Mouse (Mus musculus) Patski (cell line): ENCODE results near the gene Hnrnpa0. TPM values are rescaled to one million over a fixed set of nuclear protein-coding genes. Genes with fewer than 3 reads are reported as not detected.
"Not testable (repeated sequence)": the region's sequence is repeated elsewhere in the genome, so short reads cannot be mapped to it uniquely, and the experiment has no call there.

ENCODE experiments used
- ATAC-seq: fragments of 100-300 bp; one replicate; pipeline ENCODE4 v1.8.0; 2021
- CTCF ChIA-PET: fragments of 350-600 bp; sonication (Branson Sonifier 250); formaldehyde crosslinking; loops from one replicate; lab custom pipeline; 2022; ENCODE audit warnings: inconsistent platforms; lab: Charles Lee
- POLR2A ChIA-PET: fragments of 350-600 bp; sonication (Branson Sonifier 250); formaldehyde crosslinking; loops from one replicate; lab custom pipeline; 2022; ENCODE audit warnings: antibody characterized with exemption, inconsistent platforms; lab: Charles Lee
- DNase-seq: peaks from one replicate; pipeline ENCODE4 v3.0.0-alpha.2; 2011; ENCODE audit warnings: low read depth, low spot score
- H3K27me3 ChIP-seq: fragments of 371-371 bp; one replicate; pipeline ENCODE4 v1.5.1; 2021
- CTCF ChIP-seq: fragments of 100-300 bp; IDR thresholded peaks from one replicate; pipeline ENCODE4 v1.5.1; 2021
- in situ Hi-C: fragments of 300-500 bp; cut with MboI; formaldehyde crosslinking; loops from 3 replicates; pipeline ENCODE4 v1.11.1; 2018; ENCODE audit warnings: low pct_unique_long_range_greater_than_20kb, mixed read lengths
- polyA plus RNA-seq: library from polyadenylated mRNA; unstranded; gene quantifications from one replicate; pipeline ENCODE4 v1.2.3, GENCODE M21; 2021

The Hnrnpa0 gene
- polyA plus RNA-seq, 1 experiment from 2014 or later, result 159 TPM

DNA sequence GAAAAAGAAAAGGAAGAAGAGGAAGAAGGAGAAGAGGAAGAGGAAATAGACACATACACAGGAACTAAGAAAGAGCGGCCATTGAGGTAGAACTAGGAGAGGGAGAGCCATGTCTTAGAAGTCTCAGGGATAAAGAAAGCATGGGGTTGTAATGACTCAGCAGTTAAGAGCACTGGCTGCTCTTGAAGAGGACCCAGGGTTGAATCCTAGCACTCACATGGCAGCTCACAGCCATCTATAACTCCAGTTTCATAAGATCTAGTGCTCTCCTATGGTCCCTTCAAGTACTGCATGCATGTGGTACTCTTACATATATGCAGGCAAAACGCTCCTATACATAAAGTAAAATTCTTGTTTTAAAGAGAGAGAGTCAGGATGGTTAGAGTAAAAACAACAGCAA lies 27.7 kb upstream of the Hnrnpa0 start:
- ChIA-PET POLR2A (no interaction called here), CTCF (interaction anchor here (1.1 kb wide), 1 partner anchor 141 kb away, joined by 3 read pairs; no protein-coding TSS in a partner anchor)
- DNase-seq (no peak), ATAC-seq (no peak)
- TF ChIP-seq CTCF, result no peak
- in situ Hi-C loops, result loop anchor here (10.0 kb wide), 2 partner anchors 229 to 389 kb away; partner anchors contain the start of gene 2210016F16Rik
- no peaks in the 10 kb centered on the region for H3K27me3 ChIP-seq

DNA sequence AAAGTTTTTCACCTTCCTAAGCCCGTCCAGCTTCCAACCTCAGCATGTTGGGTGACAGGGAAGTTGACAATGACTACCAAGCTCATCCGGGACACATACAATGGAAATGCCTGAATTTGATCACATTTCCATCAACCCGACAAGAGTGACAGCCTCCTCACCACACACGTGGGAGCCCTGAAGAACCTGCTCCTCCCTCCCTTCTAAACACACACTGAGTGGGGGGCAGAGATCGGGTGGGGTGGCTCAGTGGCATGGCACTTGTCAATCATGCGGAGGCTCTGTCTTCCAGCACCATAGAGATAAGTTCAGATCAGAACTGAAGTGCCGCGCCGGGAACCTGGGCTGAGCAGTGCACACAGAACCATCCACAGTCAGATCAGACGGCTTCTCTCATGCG lies 22.1 kb upstream of the Hnrnpa0 start:
- ChIA-PET CTCF (no interaction called here), POLR2A (interaction anchor here (0.6 kb wide), 1 partner anchor 24 kb away, joined by 5 read pairs; no protein-coding TSS in a partner anchor)
- in situ Hi-C loops, result loop anchor here (10.0 kb wide), 2 partner anchors 234 to 394 kb away; partner anchors contain the start of gene 2210016F16Rik

GRCm38 (mm10) chr13:58149629-58150028 lies 21.3 kb upstream of the Hnrnpa0 start:
- H3K27me3 ChIP-seq, result no peaks in the 10 kb centered on the region
- ATAC-seq (peak; percentile 14), DNase-seq (no peak)
- ChIA-PET POLR2A (interaction anchor here (1.0 to 1.8 kb wide), 2 partner anchors 11 to 22 kb away, joined by 3 to 4 read pairs; no protein-coding TSS in a partner anchor), CTCF (interaction anchor here (0.7 to 1.8 kb wide), 15 partner anchors 9 to 440 kb away, joined by 3 to 17 read pairs (median 5); partner anchors contain the start of gene Hnrnpa0)
- no peak for TF ChIP-seq CTCF
- in situ Hi-C loops, result loop anchor here (10.0 kb wide), 2 partner anchors 235 to 395 kb away; partner anchors contain the start of gene 2210016F16Rik

More for the DNA sequence above, 22.1 kb upstream of the Hnrnpa0 start:
- ATAC-seq (no peak), DNase-seq (no peak)
- TF ChIP-seq CTCF, result no peak
- H3K27me3 ChIP-seq, result no peaks in the 10 kb centered on the region

DNA sequence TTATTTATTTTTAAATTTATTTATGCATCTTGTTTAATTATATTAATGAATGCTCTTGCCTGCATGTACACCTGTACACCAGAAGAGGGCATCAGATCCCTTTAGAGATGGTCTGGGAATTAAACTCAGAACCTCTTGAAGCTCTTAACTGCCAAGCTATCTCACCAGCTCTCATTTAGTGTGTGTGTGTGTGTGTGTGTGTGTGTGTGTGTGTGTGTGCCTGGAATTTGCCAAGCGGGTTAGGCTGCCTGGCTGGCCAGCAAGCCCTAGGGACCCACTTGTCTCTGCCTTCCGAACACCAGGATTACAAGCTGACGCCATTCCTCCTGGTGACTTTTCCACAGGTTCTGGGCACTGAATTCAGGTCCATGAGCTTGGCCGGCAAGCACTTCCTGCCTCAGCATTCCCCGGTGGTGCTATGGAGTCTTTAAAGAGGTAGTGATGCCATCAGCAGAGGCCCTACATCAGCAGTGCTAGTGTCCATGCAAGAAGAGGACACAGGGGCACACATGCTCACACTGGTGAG lies 20.7 kb upstream of the Hnrnpa0 start:
- POLR2A ChIA-PET, result interaction anchor here (0.9 to 1.8 kb wide), 3 partner anchors 10 to 22 kb away, joined by 3 to 4 read pairs (median 3); no protein-coding TSS in a partner anchor

DNA sequence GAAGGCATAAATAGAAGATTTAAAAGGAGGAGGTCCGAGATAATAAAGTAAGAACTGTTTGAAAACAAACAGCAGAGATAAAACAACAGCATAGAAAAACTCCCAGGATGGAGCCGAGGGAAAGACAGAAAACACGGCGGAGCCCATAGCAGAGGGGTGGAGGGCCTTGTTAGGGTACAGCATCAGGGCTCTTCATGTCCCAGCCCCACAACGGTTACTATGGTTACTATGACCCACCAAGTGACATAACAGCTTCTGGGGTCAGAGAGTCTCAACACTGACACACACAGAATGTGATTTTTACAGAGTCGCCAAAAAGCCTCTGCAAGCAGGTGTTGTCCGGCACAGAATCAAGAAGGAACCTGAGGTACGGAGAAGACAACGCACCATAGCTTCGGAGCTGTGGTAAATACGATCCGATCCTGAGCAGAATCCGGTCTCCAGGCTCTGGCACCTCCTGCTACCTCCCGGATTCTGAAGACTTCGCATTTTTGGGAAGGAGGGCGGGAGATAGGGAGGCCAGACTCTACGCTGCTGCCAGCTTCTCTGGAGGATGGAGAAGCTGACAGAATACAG lies 20.0 kb upstream of the Hnrnpa0 start:
- POLR2A ChIA-PET, result interaction anchor here (0.9 to 1.8 kb wide), 3 partner anchors 9 to 21 kb away, joined by 3 to 4 read pairs (median 3); no protein-coding TSS in a partner anchor
- DNase-seq, result no peak
- no peak for TF ChIP-seq CTCF
- in situ Hi-C loops, result no loop called here
- ATAC-seq, result peak; percentile 85
- no peaks in the 10 kb centered on the region for H3K27me3 ChIP-seq
- CTCF ChIA-PET, result interaction anchor here (0.7 to 1.8 kb wide), 12 partner anchors 10 to 442 kb away, joined by 3 to 17 read pairs (median 6); partner anchors contain the start of gene Hnrnpa0

More for the DNA sequence above, 20.7 kb upstream of the Hnrnpa0 start:
- H3K27me3 ChIP-seq, result no peaks in the 10 kb centered on the region
- CTCF ChIA-PET, result interaction anchor here (0.7 to 1.8 kb wide), 17 partner anchors 10 to 441 kb away, joined by 3 to 17 read pairs (median 5); partner anchors contain the start of gene Hnrnpa0
- no peak for DNase-seq
- TF ChIP-seq CTCF, result peak; percentile 70
- peak; percentile 39 for ATAC-seq
- in situ Hi-C loops, result no loop called here

DNA sequence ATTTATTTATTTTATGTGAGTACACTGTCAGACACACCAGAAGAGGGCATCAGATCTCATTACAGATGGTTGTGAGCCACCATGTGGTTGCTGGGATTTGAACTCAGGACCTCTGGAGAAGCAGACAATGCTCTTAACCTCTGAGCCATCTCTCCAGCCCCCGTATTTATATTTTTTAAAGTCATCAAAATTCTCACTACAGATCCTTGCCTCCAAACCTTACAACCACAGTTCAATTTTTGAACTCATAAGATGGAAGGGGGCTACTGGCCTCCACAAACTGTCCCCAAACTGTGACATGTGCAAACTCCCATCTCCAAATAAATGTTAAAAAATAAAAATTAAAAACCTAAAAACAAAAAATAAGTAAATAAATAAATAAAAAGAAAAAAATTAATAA lies 19.4 kb upstream of the Hnrnpa0 start:
- ATAC-seq (no peak), DNase-seq (no peak)
- ChIA-PET POLR2A (interaction anchor here (1.8 kb wide), 1 partner anchor 20 kb away, joined by 4 read pairs; no protein-coding TSS in a partner anchor), CTCF (interaction anchor here (1.0 to 1.7 kb wide), 3 partner anchors 12 to 47 kb away, joined by 4 to 8 read pairs (median 6); no protein-coding TSS in a partner anchor)
- peak; percentile 24 for TF ChIP-seq CTCF
- H3K27me3 ChIP-seq, result no peaks in the 10 kb centered on the region
- in situ Hi-C loops, result no loop called here

DNA sequence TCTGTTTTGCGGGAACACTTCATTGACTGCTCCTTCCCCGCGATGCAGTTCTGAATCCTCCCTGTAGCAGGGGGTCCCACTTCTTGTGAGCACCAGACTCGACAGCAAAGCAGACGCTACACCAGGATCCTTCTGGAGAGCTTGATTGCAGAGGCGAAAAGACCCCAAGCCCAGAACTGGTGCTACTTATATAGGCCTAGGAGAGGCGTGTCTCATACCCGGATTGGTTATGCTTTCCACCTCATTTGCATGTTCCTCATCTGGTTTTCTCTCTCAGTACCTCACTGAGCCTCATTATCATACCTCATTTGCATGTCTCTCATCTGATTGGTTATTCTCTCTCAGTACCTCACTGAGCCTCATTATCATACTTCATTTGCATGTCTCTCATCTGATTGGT lies 18.2 kb upstream of the Hnrnpa0 start:
- ATAC-seq, H3K27me3 ChIP-seq, in situ Hi-C loops, DNase-seq, POLR2A ChIA-PET, CTCF ChIA-PET: not testable (repeated sequence)

DNA sequence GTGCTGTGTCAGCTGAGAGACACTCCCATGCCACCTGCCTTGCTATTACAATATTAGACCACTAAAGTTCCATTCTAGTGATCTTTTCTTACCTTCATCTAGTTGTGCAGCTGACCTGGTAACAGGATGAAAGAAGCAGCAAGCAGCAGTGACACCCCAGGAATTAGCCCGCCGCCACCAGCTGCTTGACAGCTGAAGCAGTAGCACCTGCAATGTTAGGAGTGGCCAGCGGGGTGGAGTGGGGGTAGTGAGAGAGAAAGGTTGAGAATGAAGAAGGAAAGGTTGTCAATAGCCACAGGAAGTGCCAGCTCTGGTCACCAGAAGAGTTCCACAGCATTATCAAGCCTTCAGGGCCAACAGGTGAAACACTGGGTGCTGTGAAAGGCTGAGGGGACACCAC lies 3.3 kb upstream of the Hnrnpa0 start:
- TF ChIP-seq CTCF, result no peak
- in situ Hi-C loops, result no loop called here
- ATAC-seq (no peak), DNase-seq (no peak)
- CTCF ChIA-PET, result interaction anchor here (1.1 kb wide), 1 partner anchor 12 kb away, joined by 4 read pairs; no protein-coding TSS in a partner anchor
- POLR2A ChIA-PET, result no interaction called here
- no peaks in the 10 kb centered on the region for H3K27me3 ChIP-seq

- CTCF ChIA-PET, result interaction anchor here (2.3 kb wide), 1 partner anchor 19 kb away, joined by 8 read pairs; no protein-coding TSS in a partner anchor
- no peak for TF ChIP-seq CTCF
- ATAC-seq (no peak), DNase-seq (no peak)
- POLR2A ChIA-PET, result interaction anchor here (0.6 kb wide), 1 partner anchor 38 kb away, joined by 4 read pairs; no protein-coding TSS in a partner anchor
- no peaks in the 10 kb centered on the region for H3K27me3 ChIP-seq
- in situ Hi-C loops, result no loop called here
Observed at GRCm38 (mm10) chr13:58129687-58130246, 1.4 kb upstream of the Hnrnpa0 start.
